8 mouse cellular contexts compared by ENCODE assay signal in the genomic region with DNA sequence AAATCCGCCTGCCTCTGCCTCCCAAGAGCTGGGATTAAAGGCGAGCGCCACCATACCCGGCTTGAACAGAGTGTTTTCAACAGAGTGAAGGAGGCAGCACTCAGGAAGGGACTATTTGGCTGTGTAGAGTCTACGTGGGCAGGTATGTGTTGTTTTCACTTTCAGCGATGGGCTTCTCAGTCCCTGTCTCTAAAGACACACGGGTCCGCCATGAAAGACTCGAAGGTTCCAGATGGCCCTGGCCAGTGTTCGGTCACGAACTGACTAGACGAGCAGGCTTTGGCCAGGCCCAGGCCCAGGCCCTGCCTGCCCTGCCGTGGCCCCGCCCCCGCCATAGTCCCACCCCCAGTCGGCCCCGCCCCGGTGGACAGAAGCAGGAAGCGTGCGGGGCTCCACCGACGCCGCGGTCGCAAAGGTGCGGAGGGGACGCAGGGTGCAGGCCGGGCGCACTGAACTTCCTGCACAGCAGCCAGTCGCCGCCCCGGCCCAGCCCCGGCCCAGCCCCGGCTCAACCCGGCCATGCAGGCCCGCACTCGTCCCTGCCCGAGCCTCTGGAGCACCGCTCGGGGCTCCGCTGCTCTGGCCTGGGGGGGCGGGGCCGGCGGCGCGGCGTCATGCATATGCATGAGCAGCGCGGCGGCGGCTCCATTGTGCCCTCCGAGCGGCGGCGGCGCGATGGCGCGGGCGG. TPM values are rescaled to one million over a fixed set of nuclear protein-coding genes. Genes with fewer than 3 reads are reported as not detected.
DNase-seq lines count a peak whose midpoint lies in the region; ATAC-seq lines count a peak whose summit lies in the region.

A gene (plus strand): TSS at position 349 of the 688 bp plus-strand sequence.

- H3K4me2 ChIP-seq in hindbrain, embryonic 12.5 days (replicated peaks), result peak within 1 kb of the TSS; percentile 73

- peaks cover 26% of the 10 kb centered on the region for H3K4me1 ChIP-seq in hindbrain, embryonic 12.5 days

- DNase-seq in Muller cell, postnatal 12 days (ENCODE audit: inconsistent ontology term), result peak; percentile 98
- peak; percentile 96 for DNase-seq in cerebellum, adult 9-11 months
- peak; percentile 91 to 93 for DNase-seq in frontal cortex, postnatal 10 days (ENCODE audit: low spot score in 2 of 2)
- DNase-seq in layer of hippocampus, postnatal 25 days (ENCODE audit: extremely low spot score in 1 of 2, low spot score in 1 of 2), result peak; percentile 82 to 96
- peak; percentile 94 for DNase-seq in lung, postnatal 25 days (ENCODE audit: low spot score)
- DNase-seq in retina, embryonic 14.5 days (ENCODE audit: low spot score), result peak; percentile 92
- peak; percentile 98 for DNase-seq in thymus, postnatal 4 days

- 8% methylated on average over 51 of the region's 60 CpGs for WGBS in hindbrain, embryonic 12.5 days

- no peaks in the 10 kb centered on the region for H3K9me3 ChIP-seq in hindbrain, embryonic 12.5 days (replicated peaks)

- H3K9ac ChIP-seq in hindbrain, embryonic 12.5 days, result peak within 1 kb of the TSS; percentile 96

- no peaks in the 10 kb centered on the region for H3K27me3 ChIP-seq in hindbrain, embryonic 12.5 days

- H3K27ac ChIP-seq in hindbrain, embryonic 12.5 days, result peak within 1 kb of the TSS; percentile 97

- peak; percentile 99 for ATAC-seq in hindbrain, embryonic 12.5 days (ENCODE audit: low FRiP score)

- peaks cover 13% of the 10 kb centered on the region for H3K36me3 ChIP-seq in hindbrain, embryonic 12.5 days

- H3K4me3 ChIP-seq in hindbrain, embryonic 12.5 days, result peak within 1 kb of the TSS; percentile 93

RNA-seq across cellular contexts. Expression of the gene that starts here (rescaled TPM):
- polyA plus RNA-seq in hindbrain, embryonic 12.5 days (2016; fragmentation: Nextera tagmentation; extraction: Ambion mirVana), result 21.5 and 22.4 TPM in 2 replicates
- 100 to 1,000 TPM; 165 to 189 TPM for total RNA-seq in layer of hippocampus, postnatal 25 days (2021)

Comparison
In these comparisons a context has a peak if more than half of its experiments do, and no peak if none do; other contexts are left out.
1. Peak in every context shown above with its lines: DNase-seq, ATAC-seq, H3K4me3 ChIP-seq and H3K27ac ChIP-seq.